Mouse (Mus musculus): ENCODE results near the gene Zbp1. TPM values are rescaled to one million over a fixed set of nuclear protein-coding genes. Genes with fewer than 3 reads are reported as not detected.

Zbp1 gene
- polyA plus RNA-seq, 1 experiment from 2014 or later = not detected

GRCm38 (mm10) chr2:173258459-173259091 lies 39.9 kb upstream of the Zbp1 start:
- Histone ChIP-seq H3K9ac (ENCODE audit: low read length) (no peak overlapping the region), H3K27ac (ENCODE audit: low read depth, low read length) (no peak overlapping the region), H3K27me3 (ENCODE audit: control insufficient read depth, insufficient read depth, low read length) (no peaks in the 10 kb centered on the region), H3K4me2 (ENCODE audit: low read depth, low read length, severe bottlenecking) (no peak overlapping the region), H3K4me3 (ENCODE audit: low read depth, low read length) (no peak overlapping the region), H3K9me3 (ENCODE audit: control insufficient read depth, low read length) (no peaks in the 10 kb centered on the region), H3K36me3 (ENCODE audit: control insufficient read depth, insufficient read depth, low read length) (no peaks in the 10 kb centered on the region), H3K4me1 (replicated peaks; ENCODE audit: control insufficient read depth, insufficient read depth, low read length) (peaks cover 30% of the 10 kb centered on the region)
- ATAC-seq (replicated peaks; ENCODE audit: low FRiP score) (no peak), DNase-seq (ENCODE audit: low spot score) (no peak)
- 26% methylated on average over 9 of the region's 9 CpGs for WGBS

GRCm38 (mm10) chr2:173257610-173258009 lies 38.9 kb upstream of the Zbp1 start:
- Histone ChIP-seq H3K9me3 (ENCODE audit: control insufficient read depth, low read length) (no peaks in the 10 kb centered on the region), H3K27ac (ENCODE audit: low read depth, low read length) (no peak overlapping the region), H3K4me2 (ENCODE audit: low read depth, low read length, severe bottlenecking) (no peak overlapping the region), H3K4me3 (ENCODE audit: low read depth, low read length) (no peak overlapping the region), H3K9ac (ENCODE audit: low read length) (no peak overlapping the region), H3K36me3 (ENCODE audit: control insufficient read depth, insufficient read depth, low read length) (no peaks in the 10 kb centered on the region), H3K4me1 (replicated peaks; ENCODE audit: control insufficient read depth, insufficient read depth, low read length) (peaks cover 38% of the 10 kb centered on the region), H3K27me3 (ENCODE audit: control insufficient read depth, insufficient read depth, low read length) (no peaks in the 10 kb centered on the region)
- WGBS = 55% methylated on average over 7 of the region's 7 CpGs
- ATAC-seq (replicated peaks; ENCODE audit: low FRiP score) = no peak
- no peak for DNase-seq (ENCODE audit: low spot score)

GRCm38 (mm10) chr2:173256552-173256949 lies 37.8 kb upstream of the Zbp1 start:
- 90% methylated on average over 4 of the region's 4 CpGs for WGBS
- peaks cover 40% of the 10 kb centered on the region for H3K4me1 ChIP-seq (replicated peaks; ENCODE audit: control insufficient read depth, insufficient read depth, low read length)
- no peak for DNase-seq (ENCODE audit: low spot score)
- H3K27me3 ChIP-seq (ENCODE audit: control insufficient read depth, insufficient read depth, low read length) = no peaks in the 10 kb centered on the region
- ATAC-seq (replicated peaks; ENCODE audit: low FRiP score) = no peak
- no peak overlapping the region for H3K9ac ChIP-seq (ENCODE audit: low read length)
- H3K9me3 ChIP-seq (ENCODE audit: control insufficient read depth, low read length) = no peaks in the 10 kb centered on the region
- no peak overlapping the region for H3K27ac ChIP-seq (ENCODE audit: low read depth, low read length)
- H3K4me3 ChIP-seq (ENCODE audit: low read depth, low read length) = no peak overlapping the region
- no peaks in the 10 kb centered on the region for H3K36me3 ChIP-seq (ENCODE audit: control insufficient read depth, insufficient read depth, low read length)
- no peak overlapping the region for H3K4me2 ChIP-seq (ENCODE audit: low read depth, low read length, severe bottlenecking)

- DNase-seq (ENCODE audit: low spot score) = no peak
- H3K27me3 ChIP-seq (ENCODE audit: control insufficient read depth, insufficient read depth, low read length) = no peaks in the 10 kb centered on the region
- no peak overlapping the region for H3K27ac ChIP-seq (ENCODE audit: low read depth, low read length)
- 75% methylated on average over 7 of the region's 7 CpGs for WGBS
- no peak overlapping the region for H3K9ac ChIP-seq (ENCODE audit: low read length)
- H3K36me3 ChIP-seq (ENCODE audit: control insufficient read depth, insufficient read depth, low read length) = no peaks in the 10 kb centered on the region
- H3K4me3 ChIP-seq (ENCODE audit: low read depth, low read length) = no peak overlapping the region
- no peak for ATAC-seq (replicated peaks; ENCODE audit: low FRiP score)
- peaks cover 44% of the 10 kb centered on the region for H3K4me1 ChIP-seq (replicated peaks; ENCODE audit: control insufficient read depth, insufficient read depth, low read length)
- no peak overlapping the region for H3K4me2 ChIP-seq (ENCODE audit: low read depth, low read length, severe bottlenecking)
- H3K9me3 ChIP-seq (ENCODE audit: control insufficient read depth, low read length) = no peaks in the 10 kb centered on the region
These were observed 37.3 kb upstream of the Zbp1 start for GRCm38 (mm10) chr2:173255810-173256551.

GRCm38 (mm10) chr2:173253761-173254662 lies 35.3 kb upstream of the Zbp1 start:
- Histone ChIP-seq H3K4me3 (ENCODE audit: low read depth, low read length) (no peak overlapping the region), H3K36me3 (ENCODE audit: control insufficient read depth, insufficient read depth, low read length) (no peaks in the 10 kb centered on the region)
- 14% methylated on average over 26 of the region's 26 CpGs for WGBS

GRCm38 (mm10) chr2:173251675-173252074 lies 33.0 kb upstream of the Zbp1 start:
- Histone ChIP-seq H3K4me1 (replicated peaks; ENCODE audit: control insufficient read depth, insufficient read depth, low read length) (peaks cover 41% of the 10 kb centered on the region), H3K27me3 (ENCODE audit: control insufficient read depth, insufficient read depth, low read length) (no peaks in the 10 kb centered on the region), H3K27ac (ENCODE audit: low read depth, low read length) (no peak overlapping the region), H3K9me3 (ENCODE audit: control insufficient read depth, low read length) (no peaks in the 10 kb centered on the region), H3K4me2 (ENCODE audit: low read depth, low read length, severe bottlenecking) (no peak overlapping the region), H3K36me3 (ENCODE audit: control insufficient read depth, insufficient read depth, low read length) (no peaks in the 10 kb centered on the region), H3K9ac (ENCODE audit: low read length) (no peak overlapping the region), H3K4me3 (ENCODE audit: low read depth, low read length) (no peak overlapping the region)
- DNase-seq (ENCODE audit: low spot score) (no peak), ATAC-seq (replicated peaks; ENCODE audit: low FRiP score) (no peak)
- 84% methylated on average over 9 of the region's 9 CpGs for WGBS

More at GRCm38 (mm10) chr2:173253761-173254662, 35.3 kb upstream of the Zbp1 start:
- Histone ChIP-seq H3K27ac (ENCODE audit: low read depth, low read length) (peak overlapping the region; percentile 82), H3K4me2 (ENCODE audit: low read depth, low read length, severe bottlenecking) (peak overlapping the region; percentile 11; the same call in 1 of the 2 replicates), H3K9ac (ENCODE audit: low read length) (peak overlapping the region; percentile 33), H3K4me1 (replicated peaks; ENCODE audit: control insufficient read depth, insufficient read depth, low read length) (peaks cover 42% of the 10 kb centered on the region), H3K27me3 (ENCODE audit: control insufficient read depth, insufficient read depth, low read length) (no peaks in the 10 kb centered on the region), H3K9me3 (ENCODE audit: control insufficient read depth, low read length) (no peaks in the 10 kb centered on the region)
- peak; percentile 66 for DNase-seq (ENCODE audit: low spot score)
- peak; percentile 55 for ATAC-seq (replicated peaks; ENCODE audit: low FRiP score)

DNA sequence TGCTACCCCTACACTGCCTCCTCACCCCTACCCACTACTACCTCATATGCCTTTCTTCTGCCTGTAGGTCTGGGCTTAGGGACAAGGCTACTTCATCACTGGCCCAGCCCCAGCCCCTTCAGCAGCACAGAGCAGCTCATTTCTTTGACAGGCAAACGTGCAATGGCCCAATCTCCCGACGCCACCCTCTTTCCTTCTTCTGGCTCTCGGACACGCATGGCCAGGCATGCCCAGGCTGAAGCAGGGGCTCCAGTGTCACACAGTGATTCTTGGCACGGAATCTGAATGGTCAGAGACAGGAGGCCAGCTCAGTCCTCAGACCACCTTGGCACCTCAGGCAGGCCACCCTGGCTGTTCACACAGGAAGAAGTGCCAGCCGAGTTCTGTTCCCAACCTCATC lies 32.4 kb upstream of the Zbp1 start:
- ATAC-seq (replicated peaks; ENCODE audit: low FRiP score) (no peak), DNase-seq (ENCODE audit: low spot score) (no peak)
- Histone ChIP-seq H3K4me1 (replicated peaks; ENCODE audit: control insufficient read depth, insufficient read depth, low read length) (peaks cover 38% of the 10 kb centered on the region), H3K27ac (ENCODE audit: low read depth, low read length) (no peak overlapping the region), H3K9ac (ENCODE audit: low read length) (no peak overlapping the region), H3K4me2 (ENCODE audit: low read depth, low read length, severe bottlenecking) (no peak overlapping the region), H3K4me3 (ENCODE audit: low read depth, low read length) (no peak overlapping the region), H3K9me3 (ENCODE audit: control insufficient read depth, low read length) (no peaks in the 10 kb centered on the region), H3K36me3 (ENCODE audit: control insufficient read depth, insufficient read depth, low read length) (no peaks in the 10 kb centered on the region), H3K27me3 (ENCODE audit: control insufficient read depth, insufficient read depth, low read length) (no peaks in the 10 kb centered on the region)
- WGBS = 73% methylated on average over 7 of the region's 7 CpGs

DNA sequence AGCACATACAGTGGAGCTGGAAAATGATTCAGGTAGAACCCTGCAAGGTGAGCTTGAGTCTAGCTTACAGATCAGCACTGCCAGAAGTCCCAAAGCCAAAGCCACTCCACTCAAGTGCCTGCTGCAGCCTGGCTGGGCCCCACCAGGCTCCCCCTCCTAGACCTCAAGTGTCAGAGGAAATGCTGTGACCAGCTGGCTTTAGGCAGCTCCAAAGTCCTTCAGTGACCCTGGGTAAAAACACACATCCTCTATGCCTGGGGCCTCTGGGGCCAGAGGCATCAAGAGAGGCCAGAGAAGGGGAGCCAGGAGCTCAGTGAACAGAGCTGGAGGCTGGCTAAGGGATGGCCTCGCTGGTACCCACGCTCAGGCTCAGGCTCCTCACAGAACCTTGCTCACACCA lies 31.7 kb upstream of the Zbp1 start:
- Histone ChIP-seq H3K4me1 (replicated peaks; ENCODE audit: control insufficient read depth, insufficient read depth, low read length) (peaks cover 33% of the 10 kb centered on the region), H3K27me3 (ENCODE audit: control insufficient read depth, insufficient read depth, low read length) (no peaks in the 10 kb centered on the region), H3K27ac (ENCODE audit: low read depth, low read length) (no peak overlapping the region), H3K9ac (ENCODE audit: low read length) (no peak overlapping the region), H3K36me3 (ENCODE audit: control insufficient read depth, insufficient read depth, low read length) (no peaks in the 10 kb centered on the region), H3K4me2 (ENCODE audit: low read depth, low read length, severe bottlenecking) (no peak overlapping the region), H3K9me3 (ENCODE audit: control insufficient read depth, low read length) (no peaks in the 10 kb centered on the region), H3K4me3 (ENCODE audit: low read depth, low read length) (no peak overlapping the region)
- no peak for DNase-seq (ENCODE audit: low spot score)
- whole genome bisulfite sequencing = 33% methylated on average over 2 of the region's 2 CpGs
- no peak for ATAC-seq (replicated peaks; ENCODE audit: low FRiP score)

Measured in forebrain, embryonic 11.5 days (tissue).